ENCODE assay signal across 22 mouse cellular contexts in genomic region chr2:94239573-94239972, GRCm38 (mm10).
DNase-seq lines count a peak whose midpoint lies in the region; ATAC-seq and TF ChIP-seq lines count a peak whose summit lies in the region.
"Had no signal": no experiment of that assay in that cellular context is flagged by ENCODE, and none has a peak within 500 bp of the region (broad histone marks: within the 10 kb centered on the region; RNA-seq: fewer than 3 reads in every experiment).

No protein-coding gene starts in this region.

- no peak overlapping the region for H3K9ac ChIP-seq in forebrain, postnatal 0 days
- no peak overlapping the region for H3K9ac ChIP-seq in forebrain, embryonic 16.5 days (replicated peaks; ENCODE audit: low read depth, low read length)
- H3K9ac ChIP-seq in midbrain, embryonic 13.5 days (replicated peaks) = no peak overlapping the region
- H3K9ac ChIP-seq in midbrain, embryonic 15.5 days = no peak overlapping the region
- H3K9ac ChIP-seq: heart, embryonic 15.5 days; limb, embryonic 13.5 days; liver, embryonic 14.5 days; midbrain, embryonic 12.5 days; neural tube, embryonic 12.5 days had no signal

- WGBS in forebrain, postnatal 0 days = 13% methylated on average over 9 of the region's 9 CpGs
- WGBS in forebrain, embryonic 16.5 days = 14% methylated on average over 9 of the region's 9 CpGs
- 15% methylated on average over 9 of the region's 9 CpGs for WGBS in midbrain, embryonic 10.5 days
- 12% methylated on average over 9 of the region's 9 CpGs for WGBS in midbrain, embryonic 13.5 days
- WGBS in midbrain, embryonic 15.5 days = 15% methylated on average over 9 of the region's 9 CpGs

- peaks cover 47% of the 10 kb centered on the region for H3K27me3 ChIP-seq in forebrain, postnatal 0 days (ENCODE audit: insufficient read depth, low read length)
- H3K27me3 ChIP-seq in forebrain, embryonic 16.5 days (replicated peaks; ENCODE audit: control insufficient read depth, insufficient read depth, low read length) = peaks cover 49% of the 10 kb centered on the region
- H3K27me3 ChIP-seq in midbrain, embryonic 10.5 days (ENCODE audit: low read depth, poor library complexity, severe bottlenecking) = peaks cover 95% of the 10 kb centered on the region
- H3K27me3 ChIP-seq in midbrain, embryonic 13.5 days = peaks cover 78% of the 10 kb centered on the region
- H3K27me3 ChIP-seq in midbrain, embryonic 15.5 days (replicated peaks) = peaks cover 60% of the 10 kb centered on the region

- TF ChIP-seq CTCF in forebrain, postnatal 0 days (IDR thresholded peaks at IDR 0.05; ENCODE audit: low read depth) = no peak
- TF ChIP-seq CTCF in layer of hippocampus, adult 2 months (conservative IDR thresholded peaks at IDR 0.05) = no peak

- no peak for DNase-seq in forebrain, postnatal 0 days
- DNase-seq in midbrain, embryonic 10.5 days (ENCODE audit: low spot score) = peak; percentile 21
- DNase-seq in kidney, adult 18-20 months = no peak
- DNase-seq in layer of hippocampus, adult 2 months (ENCODE audit: low spot score in 2 of 2) = no peak
- DNase-seq: adrenal gland, postnatal 25 days; B cell, adult 2 months; cerebellum, adult 11 months; right cerebral cortex, postnatal 14 days; spleen, adult 18-20 months; thymus, postnatal 36 days had no signal

- H3K27ac ChIP-seq in forebrain, postnatal 0 days (ENCODE audit: low read depth, low read length) = no peak overlapping the region
- H3K27ac ChIP-seq in forebrain, embryonic 16.5 days (ENCODE audit: low read length) = no peak overlapping the region
- no peak overlapping the region for H3K27ac ChIP-seq in midbrain, embryonic 10.5 days (replicated peaks)
- H3K27ac ChIP-seq in midbrain, embryonic 13.5 days = no peak overlapping the region
- no peak overlapping the region for H3K27ac ChIP-seq in midbrain, embryonic 15.5 days
- H3K27ac ChIP-seq in layer of hippocampus, adult 2 months = no peak overlapping the region
- H3K27ac ChIP-seq: heart, embryonic 15.5 days; kidney, postnatal 0 days; limb, embryonic 13.5 days; liver, embryonic 14.5 days; macrophage; midbrain, embryonic 12.5 days; neural tube, embryonic 12.5 days had no signal

- no peaks in the 10 kb centered on the region for H3K36me3 ChIP-seq in forebrain, postnatal 0 days (ENCODE audit: insufficient read depth)
- H3K36me3 ChIP-seq in forebrain, embryonic 16.5 days (ENCODE audit: control insufficient read depth, insufficient read depth) = no peaks in the 10 kb centered on the region
- no peaks in the 10 kb centered on the region for H3K36me3 ChIP-seq in midbrain, embryonic 10.5 days
- no peaks in the 10 kb centered on the region for H3K36me3 ChIP-seq in midbrain, embryonic 13.5 days
- H3K36me3 ChIP-seq in midbrain, embryonic 15.5 days (replicated peaks) = no peaks in the 10 kb centered on the region
- H3K36me3 ChIP-seq: heart, embryonic 15.5 days; limb, embryonic 13.5 days; midbrain, embryonic 12.5 days; neural tube, embryonic 12.5 days had no signal

- no peak for ATAC-seq in forebrain, postnatal 0 days
- no peak for ATAC-seq in forebrain, embryonic 16.5 days
- no peak for ATAC-seq in midbrain, embryonic 13.5 days
- ATAC-seq in midbrain, embryonic 15.5 days (replicated peaks) = no peak
- ATAC-seq: forebrain, embryonic 14.5 days; intestine, postnatal 0 days had no signal

- no peaks in the 10 kb centered on the region for H3K9me3 ChIP-seq in forebrain, postnatal 0 days (ENCODE audit: low read length)
- no peaks in the 10 kb centered on the region for H3K9me3 ChIP-seq in forebrain, embryonic 16.5 days (ENCODE audit: control insufficient read depth, low read length)
- no peaks in the 10 kb centered on the region for H3K9me3 ChIP-seq in midbrain, embryonic 10.5 days (replicated peaks)
- H3K9me3 ChIP-seq in midbrain, embryonic 13.5 days = no peaks in the 10 kb centered on the region
- no peaks in the 10 kb centered on the region for H3K9me3 ChIP-seq in midbrain, embryonic 15.5 days
- H3K9me3 ChIP-seq: heart, embryonic 15.5 days; limb, embryonic 13.5 days; midbrain, embryonic 12.5 days; neural tube, embryonic 12.5 days had no signal

- peak overlapping the region; percentile 19; the same call in 1 of the 2 replicates for H3K4me2 ChIP-seq in forebrain, postnatal 0 days (ENCODE audit: low read depth)
- H3K4me2 ChIP-seq in forebrain, embryonic 16.5 days (ENCODE audit: low read length) = no peak overlapping the region
- H3K4me2 ChIP-seq in midbrain, embryonic 13.5 days (replicated peaks) = no peak overlapping the region; the same call in 1 of the 2 replicates
- peak overlapping the region; percentile 18 for H3K4me2 ChIP-seq in midbrain, embryonic 15.5 days
- H3K4me2 ChIP-seq: limb, embryonic 13.5 days had no signal

- 0 out of 2 replicates have a peak overlapping the region, but pooled peaks have one; percentile 2 for H3K4me3 ChIP-seq in forebrain, postnatal 0 days (ENCODE audit: low read depth, low read length)
- H3K4me3 ChIP-seq in forebrain, embryonic 16.5 days (replicated peaks; ENCODE audit: low read length) = no peak overlapping the region
- no peak overlapping the region for H3K4me3 ChIP-seq in midbrain, embryonic 10.5 days
- no peak overlapping the region for H3K4me3 ChIP-seq in midbrain, embryonic 13.5 days (replicated peaks)
- peak overlapping the region; percentile 14; the same call in 1 of the 2 replicates for H3K4me3 ChIP-seq in midbrain, embryonic 15.5 days
- H3K4me3 ChIP-seq in layer of hippocampus, adult 2 months = no peak overlapping the region
- H3K4me3 ChIP-seq: limb, embryonic 13.5 days; neural tube, embryonic 12.5 days had no signal

- H3K4me1 ChIP-seq in forebrain, postnatal 0 days (ENCODE audit: insufficient read depth) = peaks cover 6% of the 10 kb centered on the region; the same call in 1 of the 2 replicates
- peaks cover 42% of the 10 kb centered on the region for H3K4me1 ChIP-seq in forebrain, embryonic 16.5 days (replicated peaks; ENCODE audit: control insufficient read depth, insufficient read depth, low read length)
- H3K4me1 ChIP-seq in midbrain, embryonic 10.5 days = peaks cover 48% of the 10 kb centered on the region
- peaks cover 54% of the 10 kb centered on the region for H3K4me1 ChIP-seq in midbrain, embryonic 13.5 days (replicated peaks)
- H3K4me1 ChIP-seq in midbrain, embryonic 15.5 days = peaks cover 51% of the 10 kb centered on the region

Comparison
In these comparisons a context has a peak if more than half of its experiments do, and no peak if none do; other contexts are left out.
1. H3K4me2 ChIP-seq: peak in forebrain, postnatal 0 days (single experiment) and midbrain, embryonic 15.5 days (single experiment); none in forebrain, embryonic 16.5 days (single experiment) and midbrain, embryonic 13.5 days (single experiment).
2. H3K4me3 ChIP-seq: peak in forebrain, postnatal 0 days (single experiment) and midbrain, embryonic 15.5 days (single experiment); none in forebrain, embryonic 16.5 days (single experiment), midbrain, embryonic 10.5 days (single experiment), midbrain, embryonic 13.5 days (single experiment) and layer of hippocampus, adult 2 months (single experiment).